Mouse (Mus musculus) thymus, adult 2 months (tissue): ENCODE data around the gene 4933424G06Rik.

ENCODE experiments used
- CTCF ChIP-seq: fragments of 200-500 bp; IDR thresholded peaks from 2 replicates; pipeline ENCODE4 v1.5.1; 2012; ENCODE audit warnings: mild to moderate bottlenecking, control low read depth, low read length, moderate library complexity, borderline replicate concordance; ENCODE audit not compliant: control insufficient read depth, poor library complexity, insufficient read depth; ENCODE audit errors: extremely low read depth
- POLR2A ChIP-seq: fragments of 200-500 bp; IDR thresholded peaks from 2 replicates; pipeline ENCODE4 v1.6.1; 2012; ENCODE audit warnings: mild to moderate bottlenecking, low read length, control low read depth, moderate library complexity; ENCODE audit not compliant: control insufficient read depth, poor library complexity, insufficient read depth; ENCODE audit errors: extremely low read depth

DNA sequence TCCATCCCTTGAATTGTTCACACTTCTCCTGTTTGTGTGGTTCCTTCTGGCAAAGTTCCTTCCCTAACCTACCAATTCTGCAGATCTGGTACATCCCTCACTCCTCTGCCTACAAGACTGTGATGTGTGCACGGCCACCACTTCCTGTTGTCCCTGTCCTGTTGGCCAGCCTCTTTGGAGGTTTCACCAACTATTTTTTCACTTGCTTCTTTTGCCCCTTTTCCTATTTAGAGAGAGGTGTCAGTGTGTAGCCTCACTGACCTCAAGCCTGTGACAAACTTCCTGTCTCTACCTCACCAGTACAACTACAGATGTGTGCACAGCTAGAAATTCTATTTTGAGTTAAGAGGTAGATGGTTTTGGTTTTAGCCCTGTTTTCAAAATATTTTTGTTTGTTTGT, 97.1 kb downstream of the 4933424G06Rik start:
- TF ChIP-seq CTCF (no peak), POLR2A (no peak)
